Mouse (Mus musculus) brown adipose tissue, adult 24 weeks (tissue): ENCODE measurements around the gene Olfr1341. TPM values are rescaled to one million over a fixed set of nuclear protein-coding genes. Genes with fewer than 3 reads are reported as not detected.

ENCODE experiments used
- H3K27ac ChIP-seq: fragments of 200-500 bp; replicated peaks from 2 replicates; pipeline ENCODE4 v1.5.1; 2012; ENCODE audit warnings: low read depth, mild to moderate bottlenecking, low read length
- H3K4me1 ChIP-seq: fragments of 200-500 bp; 2 replicates; pipeline ENCODE4 v1.6.1; 2012; ENCODE audit warnings: low read length, mixed read lengths; ENCODE audit not compliant: control insufficient read depth, insufficient read depth, insufficient read length
- H3K4me3 ChIP-seq: fragments of 200-500 bp; 2 replicates; pipeline ENCODE4 v1.5.1; 2012; ENCODE audit warnings: low read depth, mild to moderate bottlenecking, low read length, moderate library complexity; ENCODE audit not compliant: insufficient read depth
- polyA plus RNA-seq: library from polyadenylated mRNA; stranded (reverse); fragments of >200 nt; gene quantifications from 2 replicates; pipeline ENCODE4 v1.2.4, GENCODE M21; 2012; ENCODE audit not compliant: missing spikeins, insufficient read depth, insufficient read length

The Olfr1341 gene
- polyA plus RNA-seq = not detected in 2 replicates

DNA sequence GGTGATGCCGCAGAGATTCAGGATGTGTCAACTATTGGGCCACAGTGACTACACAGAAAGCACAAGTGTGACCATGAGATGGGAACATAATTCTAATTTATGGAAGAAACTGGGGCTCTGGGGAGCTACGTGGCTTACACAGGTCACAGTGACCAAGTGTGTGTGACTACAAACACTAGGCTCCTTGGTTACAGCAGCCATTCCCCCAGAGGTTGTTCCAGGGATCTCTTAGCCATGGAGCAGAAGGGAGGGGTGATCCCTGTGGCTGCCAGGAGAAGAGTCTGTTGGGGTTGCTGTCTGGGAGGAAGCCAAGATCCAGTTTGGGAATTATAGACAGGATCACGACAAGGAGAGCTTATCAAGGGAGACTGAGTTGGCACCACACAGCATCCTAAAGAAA is at the start of gene Olfr1341:
Gene Olfr1341 (plus strand): TSS at position 301 of the 400 bp plus-strand sequence.
- no peak within 1 kb of the TSS for H3K27ac ChIP-seq
- no peaks in the 10 kb centered on the region for H3K4me1 ChIP-seq
- no peak within 1 kb of the TSS for H3K4me3 ChIP-seq

DNA sequence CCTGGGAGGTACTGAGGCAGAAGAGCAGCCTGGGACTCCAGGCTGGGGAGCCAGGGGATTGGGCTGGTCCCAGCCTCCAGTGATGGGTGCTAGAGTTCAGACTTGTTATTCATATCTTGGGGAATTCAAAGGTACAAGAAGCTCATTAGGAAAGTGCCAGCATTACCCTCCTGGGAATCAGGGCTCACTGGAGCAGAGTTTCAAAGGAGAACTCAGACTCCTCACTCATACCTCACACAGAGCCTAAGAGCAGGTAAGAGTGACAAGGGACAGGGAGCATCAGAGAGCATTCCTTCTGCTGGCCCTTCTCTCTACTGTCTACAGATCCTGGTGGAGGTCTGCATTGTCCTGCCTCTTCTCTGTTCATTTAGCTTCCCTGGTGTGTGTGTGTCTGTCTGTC is 44.7 kb upstream of the Olfr1341 start, which contains the start of gene Olfr62:
Gene Olfr62 (plus strand): TSS at position 301 of the 400 bp plus-strand sequence.
- no peaks in the 10 kb centered on the region for H3K4me1 ChIP-seq
- no peak within 1 kb of the TSS for H3K4me3 ChIP-seq
- H3K27ac ChIP-seq = no peak within 1 kb of the TSS

DNA sequence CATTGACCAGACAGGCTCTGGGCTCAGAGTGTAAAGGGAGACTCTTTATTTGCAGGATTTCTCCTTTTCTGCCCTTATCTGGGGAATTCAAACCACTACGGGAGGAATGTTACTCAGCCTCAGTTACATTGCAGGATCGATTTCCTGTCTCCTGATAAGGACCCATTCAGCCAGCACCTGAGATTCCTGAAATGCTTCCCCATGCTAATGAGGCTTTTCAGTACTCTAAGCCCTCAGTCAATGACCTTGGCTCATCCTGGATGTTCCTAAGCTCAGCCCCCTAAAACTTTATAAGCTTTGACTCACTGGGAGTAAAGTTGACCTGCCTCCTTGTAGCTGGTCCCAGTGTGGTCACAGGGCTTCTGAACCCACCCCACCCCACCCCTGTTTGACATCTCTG is 16.2 kb upstream of the Olfr1341 start:
- Histone ChIP-seq H3K27ac (no peak overlapping the region), H3K4me1 (no peaks in the 10 kb centered on the region), H3K4me3 (no peak overlapping the region)

DNA sequence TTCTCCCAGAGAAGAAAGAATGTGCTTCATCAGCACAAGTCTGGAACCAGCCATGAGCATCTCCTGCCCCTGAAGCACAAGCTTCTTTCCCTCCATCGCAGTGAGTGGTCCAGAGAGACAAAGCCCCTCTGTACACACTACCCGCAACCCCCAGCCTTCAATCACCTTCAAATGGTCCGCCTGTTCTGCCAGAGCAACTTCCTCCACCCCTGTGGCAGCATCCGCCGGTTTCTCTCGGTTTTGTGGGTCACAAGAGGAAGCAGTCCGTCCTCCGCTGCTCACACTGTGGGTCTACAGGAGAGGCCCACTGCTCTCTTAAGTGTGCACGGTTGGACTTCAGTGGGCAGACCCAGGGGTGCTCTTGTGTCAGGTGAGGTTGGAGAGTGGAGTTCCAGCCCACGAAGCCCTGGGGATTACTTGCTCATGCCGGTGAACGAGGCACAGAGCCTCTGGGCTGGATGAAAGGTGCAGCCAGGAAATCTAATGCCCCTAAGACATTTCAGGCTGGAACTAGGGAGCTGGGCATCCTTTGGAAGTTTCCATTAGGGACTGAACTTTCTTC is 10.8 kb upstream of the Olfr1341 start, which contains the start of gene Olfr1342:
Gene Olfr1342 (minus strand): TSS at position 345 of the 562 bp plus-strand sequence.
- no peaks in the 10 kb centered on the region for H3K4me1 ChIP-seq
- H3K4me3 ChIP-seq = no peak within 1 kb of the TSS
- no peak within 1 kb of the TSS for H3K27ac ChIP-seq

DNA sequence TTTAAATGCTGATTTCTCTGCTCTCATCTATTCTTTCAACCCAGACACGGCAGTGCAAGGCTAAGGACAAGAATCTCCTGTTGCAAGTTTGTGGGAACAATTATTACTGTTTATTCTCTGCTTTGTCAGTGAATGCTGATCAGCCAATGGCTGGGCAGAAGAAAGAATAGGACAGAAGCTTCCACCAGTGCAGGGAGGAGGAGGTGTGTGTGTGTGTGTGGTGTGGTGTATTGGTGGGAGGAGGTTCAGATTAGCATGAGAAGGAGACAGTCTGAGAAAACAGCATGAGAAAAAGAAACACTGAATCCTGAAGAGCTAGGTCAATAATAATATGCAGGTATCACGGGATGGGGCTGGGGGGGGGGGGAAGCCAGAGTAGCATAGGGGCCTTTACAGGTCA is 9.5 kb upstream of the Olfr1341 start:
- Histone ChIP-seq H3K4me1 (no peaks in the 10 kb centered on the region), H3K4me3 (no peak overlapping the region), H3K27ac (no peak overlapping the region)

DNA sequence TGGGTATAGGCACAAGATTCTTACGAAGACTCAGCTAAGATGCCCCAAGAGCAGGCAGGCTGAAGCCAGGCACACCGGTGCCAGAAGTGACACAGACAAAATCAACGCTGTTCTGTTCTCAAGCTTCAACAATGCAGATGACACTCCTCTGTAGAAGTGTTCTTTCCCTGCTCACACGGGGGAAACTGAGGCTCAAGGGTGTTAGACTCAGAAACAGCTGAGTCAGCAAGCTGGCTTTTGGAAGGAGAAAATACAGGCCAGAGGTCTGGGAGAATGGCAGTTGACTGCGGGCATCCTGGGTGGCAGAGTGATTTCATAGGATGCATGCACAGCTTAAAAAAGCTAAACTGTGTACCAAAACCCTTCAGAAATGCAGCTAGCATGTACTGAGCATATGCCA is 4.8 kb downstream of the Olfr1341 start:
- Histone ChIP-seq H3K27ac (no peak overlapping the region), H3K4me3 (no peak overlapping the region), H3K4me1 (no peaks in the 10 kb centered on the region)

DNA sequence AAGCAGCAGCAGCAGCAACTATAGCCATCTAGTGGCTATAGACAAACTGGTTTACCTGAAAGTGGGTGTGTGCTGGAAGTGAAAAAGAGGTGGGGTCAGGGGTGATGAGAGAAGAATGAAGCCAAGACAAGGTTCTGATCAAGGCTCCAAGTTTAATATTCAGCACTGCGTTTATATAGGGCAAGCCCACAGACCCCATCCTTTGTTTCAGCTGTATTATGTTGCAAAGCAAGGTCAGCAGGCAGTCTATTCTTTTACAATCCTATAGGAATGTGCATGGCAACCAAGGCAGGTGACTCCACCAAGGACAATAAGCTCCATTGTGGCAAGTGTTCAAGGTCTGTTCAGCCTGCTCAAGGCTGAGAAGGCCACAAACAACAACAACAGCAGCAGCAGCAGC is 8.3 kb downstream of the Olfr1341 start:
- Histone ChIP-seq H3K27ac (no peak overlapping the region), H3K4me3 (no peak overlapping the region), H3K4me1 (no peaks in the 10 kb centered on the region)

DNA sequence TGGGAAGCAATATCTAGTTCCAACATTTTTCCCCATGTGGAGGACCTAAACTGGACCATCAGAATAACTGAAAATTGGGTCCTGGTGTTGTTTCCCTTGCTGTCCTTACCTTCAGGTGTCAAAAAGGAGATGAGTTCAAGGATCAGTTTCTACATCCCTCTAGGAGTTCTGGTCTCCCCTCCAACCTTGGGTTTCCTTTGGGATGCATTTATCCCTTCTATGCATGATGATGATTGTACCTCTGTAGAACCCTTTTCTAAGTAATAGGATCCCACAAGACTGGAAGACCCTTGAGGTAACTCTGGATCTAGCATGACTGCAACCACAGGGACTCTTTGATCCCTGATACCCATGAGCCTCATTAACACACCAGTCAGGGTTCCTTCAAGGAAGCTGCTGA is 16.5 kb downstream of the Olfr1341 start, which contains the start of gene Olfr1340:
Gene Olfr1340 (plus strand): TSS at position 301 of the 400 bp plus-strand sequence.
- H3K4me3 ChIP-seq = no peak within 1 kb of the TSS
- H3K27ac ChIP-seq = no peak within 1 kb of the TSS
- no peaks in the 10 kb centered on the region for H3K4me1 ChIP-seq

DNA sequence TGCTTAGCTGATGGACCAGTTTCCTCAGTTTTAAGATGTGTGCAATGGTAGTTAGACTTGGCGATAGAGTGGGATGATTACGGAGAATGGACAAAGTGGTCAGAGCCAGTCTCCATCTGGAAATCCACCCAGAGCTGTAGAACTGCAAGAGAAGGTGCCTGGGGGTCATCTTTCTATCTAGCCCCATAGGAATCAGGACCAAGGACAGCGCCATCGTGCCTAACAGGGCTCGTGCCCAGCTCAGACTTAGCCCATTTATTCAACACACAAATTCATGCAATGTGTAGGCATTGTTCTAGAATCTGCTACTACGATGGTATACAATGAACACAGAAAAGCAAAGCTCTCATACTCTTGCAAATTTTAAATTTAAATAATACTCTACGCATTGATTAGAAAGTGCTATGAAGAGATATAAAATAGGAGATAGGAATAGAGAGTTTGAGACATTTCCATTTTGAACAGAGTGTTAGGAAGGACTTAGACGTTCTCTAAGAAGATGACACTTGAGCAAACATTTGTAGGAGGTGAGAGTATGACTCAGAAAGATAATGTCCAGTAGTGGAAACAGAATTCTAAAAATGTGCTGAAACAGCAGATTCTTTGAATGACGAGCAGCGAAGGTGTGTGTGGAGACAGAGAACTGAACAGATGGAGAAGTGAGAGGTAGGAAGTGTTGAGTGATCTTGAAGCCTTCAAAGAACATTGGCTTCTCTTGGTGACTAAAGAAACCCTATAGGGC is 18.6 kb downstream of the Olfr1341 start:
- Histone ChIP-seq H3K4me1 (no peaks in the 10 kb centered on the region), H3K4me3 (no peak overlapping the region), H3K27ac (no peak overlapping the region)

DNA sequence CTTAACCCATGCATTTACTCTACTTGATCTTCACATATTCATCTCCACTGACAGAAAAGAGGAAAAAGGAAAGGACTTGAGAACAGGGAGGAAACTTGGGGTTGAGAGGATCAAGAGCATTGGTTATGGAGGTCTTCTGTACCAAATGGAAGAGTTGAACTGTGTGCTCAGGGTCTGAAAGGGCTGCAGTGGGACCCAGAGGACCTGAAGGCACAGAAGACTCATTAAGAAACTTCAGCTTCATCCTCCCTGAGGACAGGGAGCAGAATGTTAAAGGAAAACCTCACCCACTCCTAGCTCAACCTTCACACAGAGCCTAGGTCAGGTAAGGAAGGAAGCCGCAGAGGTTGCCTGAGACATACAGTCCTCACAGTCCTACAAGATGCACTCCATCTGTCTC is 28.6 kb downstream of the Olfr1341 start, which contains the start of gene Olfr1339:
Gene Olfr1339 (plus strand): TSS at position 301 of the 400 bp plus-strand sequence.
- Histone ChIP-seq H3K27ac (no peak within 1 kb of the TSS), H3K4me3 (no peak within 1 kb of the TSS), H3K4me1 (no peaks in the 10 kb centered on the region)

DNA sequence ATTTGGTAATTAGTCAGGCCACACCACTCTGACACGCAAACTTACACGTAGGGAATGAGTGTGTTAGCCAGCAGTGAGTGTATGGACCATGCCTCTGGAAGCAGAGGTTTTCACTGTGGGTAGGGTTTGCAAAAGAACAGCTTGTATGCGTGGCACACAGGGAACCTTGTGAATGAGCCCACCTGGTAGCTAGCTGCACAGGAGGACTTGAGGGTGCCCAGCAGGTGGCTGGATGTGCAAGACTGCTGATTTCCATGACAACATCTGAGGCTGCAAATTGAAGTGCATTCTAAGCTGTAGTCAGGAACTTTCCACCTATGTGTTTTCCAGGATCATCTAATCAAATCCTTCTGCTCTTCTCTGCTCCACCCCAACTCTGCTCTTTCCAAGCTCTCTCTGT is 36.3 kb downstream of the Olfr1341 start:
- Histone ChIP-seq H3K4me3 (no peak overlapping the region), H3K27ac (no peak overlapping the region), H3K4me1 (no peaks in the 10 kb centered on the region)

DNA sequence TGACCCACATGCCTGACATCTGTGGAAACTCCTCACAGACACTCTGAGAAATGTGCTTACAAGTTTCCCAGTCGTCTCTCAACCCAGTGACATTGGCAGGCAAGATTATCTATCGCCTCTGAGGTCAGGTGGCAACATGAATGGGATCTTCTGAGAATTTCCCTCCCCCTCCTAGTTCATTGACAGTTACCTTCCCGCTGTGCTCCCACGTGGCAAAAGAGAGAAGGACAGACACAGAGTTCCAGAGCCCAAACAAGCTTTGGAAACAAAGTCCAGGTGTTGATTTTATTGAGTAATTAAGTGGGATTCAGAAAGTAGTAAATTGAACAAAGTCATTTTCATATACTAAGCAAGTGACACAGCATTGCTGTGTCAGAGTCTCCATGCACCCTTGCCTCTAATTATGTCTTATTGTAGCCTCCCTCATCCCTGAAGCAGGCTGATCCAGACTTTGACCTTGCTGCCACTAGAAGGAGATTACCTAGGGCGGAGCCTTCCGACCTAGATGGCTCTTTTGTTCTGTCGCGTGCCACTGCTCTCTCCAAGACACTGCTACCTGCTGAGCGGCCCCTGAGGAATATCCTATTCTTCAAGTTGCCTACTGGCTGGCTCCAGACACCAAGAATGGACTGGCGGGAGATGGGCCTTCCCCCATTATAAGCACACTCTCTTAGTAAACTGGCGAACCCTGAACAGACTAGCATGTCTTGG is 37.8 kb downstream of the Olfr1341 start:
- H3K4me1 ChIP-seq = no peaks in the 10 kb centered on the region
- no peak overlapping the region for H3K27ac ChIP-seq
- no peak overlapping the region for H3K4me3 ChIP-seq

DNA sequence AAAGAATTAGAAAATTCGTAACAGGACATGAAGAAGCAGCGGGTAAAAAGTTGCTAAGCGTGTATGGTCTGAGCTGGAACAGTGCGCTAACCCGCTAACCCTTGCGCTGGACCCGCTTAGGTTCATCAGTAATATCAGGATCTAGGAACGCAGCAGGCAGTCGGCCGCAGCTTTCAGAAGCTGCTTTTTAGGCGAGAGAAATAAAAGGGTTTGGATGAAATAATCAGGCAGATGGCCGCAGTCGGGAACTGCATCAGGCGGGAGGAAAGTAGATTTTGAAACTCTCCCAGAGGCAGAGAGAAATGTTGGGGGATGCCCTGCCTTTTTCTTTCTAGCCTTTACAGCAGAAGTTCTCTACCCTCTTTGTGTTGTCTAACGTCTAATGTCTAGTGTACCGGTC is 38.6 kb downstream of the Olfr1341 start:
- H3K4me1 ChIP-seq = no peaks in the 10 kb centered on the region
- H3K4me3 ChIP-seq = no peak overlapping the region
- H3K27ac ChIP-seq = no peak overlapping the region

DNA sequence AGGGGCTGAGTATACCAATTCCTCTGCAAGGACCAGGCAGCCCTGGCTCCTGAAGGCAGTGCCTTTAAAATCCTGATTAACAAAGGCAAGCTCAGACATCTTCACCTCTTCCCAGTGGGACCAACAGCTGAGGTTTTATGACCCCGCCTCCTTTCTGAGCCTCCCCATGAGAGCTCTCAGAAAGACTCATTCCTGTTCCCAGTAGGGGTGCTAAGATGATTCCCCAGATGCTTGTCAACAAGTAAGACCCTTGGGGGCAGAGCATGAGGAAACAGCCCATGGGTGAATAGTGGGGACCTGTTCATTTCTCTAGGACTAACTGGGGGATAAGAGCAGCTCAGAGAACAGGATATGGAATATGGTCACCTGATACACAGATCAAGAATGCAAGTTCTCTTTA is 55.3 kb downstream of the Olfr1341 start, which contains the start of gene Olfr1338:
Gene Olfr1338 (minus strand): TSS at position 101 of the 400 bp plus-strand sequence.
- no peaks in the 10 kb centered on the region for H3K4me1 ChIP-seq
- H3K27ac ChIP-seq = no peak within 1 kb of the TSS
- no peak within 1 kb of the TSS for H3K4me3 ChIP-seq
